Mouse (Mus musculus): ENCODE measurements around the gene Ccdc12. TPM values are rescaled to one million over a fixed set of nuclear protein-coding genes. Genes with fewer than 3 reads are reported as not detected.
A peak's percentile ranks its signal among the peaks of the same experiment; 100 is the strongest.

Ccdc12 gene
- 147 and 150 TPM in 2 replicates for polyA plus RNA-seq (2014; fragmentation: Nextera tagmentation; extraction: Ambion mirVana)

DNA sequence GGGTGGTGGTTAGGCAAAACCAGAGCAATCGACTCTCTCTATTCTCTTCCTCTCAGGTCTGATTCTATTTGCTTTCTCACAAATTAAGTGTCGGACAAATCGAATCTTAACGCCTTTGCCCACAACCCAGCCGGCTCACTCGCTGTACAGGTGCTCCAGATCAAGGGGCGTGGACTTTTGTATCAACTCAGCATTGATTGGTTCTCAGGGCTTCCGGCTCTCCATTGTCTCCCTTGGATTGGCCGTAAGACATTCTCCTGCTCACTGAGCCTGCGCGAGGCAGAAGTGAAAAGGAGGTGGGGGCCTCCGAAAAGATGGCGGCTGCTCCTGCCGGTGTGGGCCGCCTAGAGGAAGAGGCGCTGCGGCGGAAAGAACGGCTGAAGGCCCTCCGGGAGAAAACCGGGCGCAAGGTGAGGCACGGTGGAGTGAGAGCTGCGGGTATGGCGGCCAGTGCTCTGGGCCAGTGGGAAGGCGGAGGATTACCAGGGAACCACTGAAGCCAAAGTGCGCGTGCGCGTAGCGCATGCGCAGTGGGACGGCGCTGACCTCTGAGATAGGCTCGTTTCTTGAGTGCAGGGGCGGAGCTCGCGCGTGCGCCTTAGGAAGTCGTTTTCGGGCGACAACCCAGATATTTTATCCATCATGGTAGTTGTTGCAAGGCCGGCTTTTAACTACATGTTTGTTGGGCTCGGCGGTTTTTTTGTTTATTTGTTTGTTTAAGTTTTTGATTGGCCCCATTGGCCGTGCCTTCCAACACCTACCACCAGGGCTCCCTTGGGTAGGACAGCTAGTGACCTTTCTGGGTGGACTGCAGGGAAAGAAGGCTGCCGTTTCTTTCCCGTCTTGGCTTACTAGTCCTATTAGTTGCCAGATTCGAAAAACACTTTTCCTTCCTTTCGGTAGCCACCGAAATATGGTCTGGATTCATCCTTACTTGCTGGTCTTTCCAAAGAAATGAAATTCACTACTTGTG is at the start of gene Ccdc12:
Gene Ccdc12 (plus strand): TSS at position 255 of the 973 bp plus-strand sequence.
- Histone ChIP-seq H3K27ac (replicated peaks; ENCODE audit: low read depth, low read length) (peak within 1 kb of the TSS; percentile 68), H3K36me3 (ENCODE audit: control insufficient read depth, insufficient read depth, low read length) (peaks cover 3% of the 10 kb centered on the region; the same call in 1 of the 2 replicates), H3K4me1 (ENCODE audit: control insufficient read depth, insufficient read depth, low read length) (peaks cover 13% of the 10 kb centered on the region), H3K4me3 (ENCODE audit: low read depth, low read length) (peak within 1 kb of the TSS; percentile 62), H3K9ac (ENCODE audit: low read length) (peak within 1 kb of the TSS; percentile 81), H3K9me3 (ENCODE audit: control insufficient read depth, low read length) (no peaks in the 10 kb centered on the region), H3K4me2 (ENCODE audit: low read depth, severe bottlenecking) (peak within 1 kb of the TSS; percentile 46), H3K27me3 (ENCODE audit: control insufficient read depth, insufficient read depth, low read length) (peaks cover 23% of the 10 kb centered on the region)
- DNase-seq (ENCODE audit: low spot score) (peak; percentile 94), ATAC-seq (ENCODE audit: insufficient number of reproducible peaks, low FRiP score, low TSS enrichment, low read depth) (peak; percentile 92)
- under 1% methylated on average over 52 of the region's 52 CpGs for WGBS

DNA sequence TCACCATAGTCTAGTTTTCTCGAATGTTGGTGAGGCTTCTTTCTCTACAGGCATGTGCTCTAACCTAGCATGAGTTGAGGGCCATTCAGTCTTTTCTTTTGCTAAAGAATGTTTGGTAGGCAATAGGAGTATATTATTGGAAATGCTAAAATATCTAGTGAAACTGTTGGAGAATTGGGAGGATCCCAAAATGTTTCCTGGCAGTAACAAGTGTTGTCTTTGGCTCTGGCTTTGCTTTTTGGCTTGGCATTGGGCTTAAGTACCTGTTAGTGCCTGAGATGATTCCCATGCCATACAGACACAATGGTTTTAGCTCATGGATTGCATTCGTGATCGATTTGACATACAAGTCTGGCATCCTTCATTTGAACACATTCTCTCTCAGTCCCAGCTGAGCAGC is 44.8 kb upstream of the Ccdc12 start:
- Histone ChIP-seq H3K4me2 (ENCODE audit: low read depth, severe bottlenecking) (no peak overlapping the region), H3K27me3 (ENCODE audit: control insufficient read depth, insufficient read depth, low read length) (no peaks in the 10 kb centered on the region), H3K27ac (replicated peaks; ENCODE audit: low read depth, low read length) (no peak overlapping the region), H3K4me3 (ENCODE audit: low read depth, low read length) (no peak overlapping the region), H3K4me1 (ENCODE audit: control insufficient read depth, insufficient read depth, low read length) (no peaks in the 10 kb centered on the region), H3K36me3 (ENCODE audit: control insufficient read depth, insufficient read depth, low read length) (peaks cover 5% of the 10 kb centered on the region; the same call in 1 of the 2 replicates), H3K9me3 (ENCODE audit: control insufficient read depth, low read length) (no peaks in the 10 kb centered on the region), H3K9ac (ENCODE audit: low read length) (no peak overlapping the region)
- WGBS = 90% methylated on average over 3 of the region's 3 CpGs
- ATAC-seq (ENCODE audit: insufficient number of reproducible peaks, low FRiP score, low TSS enrichment, low read depth) (no peak), DNase-seq (ENCODE audit: low spot score) (no peak)

DNA sequence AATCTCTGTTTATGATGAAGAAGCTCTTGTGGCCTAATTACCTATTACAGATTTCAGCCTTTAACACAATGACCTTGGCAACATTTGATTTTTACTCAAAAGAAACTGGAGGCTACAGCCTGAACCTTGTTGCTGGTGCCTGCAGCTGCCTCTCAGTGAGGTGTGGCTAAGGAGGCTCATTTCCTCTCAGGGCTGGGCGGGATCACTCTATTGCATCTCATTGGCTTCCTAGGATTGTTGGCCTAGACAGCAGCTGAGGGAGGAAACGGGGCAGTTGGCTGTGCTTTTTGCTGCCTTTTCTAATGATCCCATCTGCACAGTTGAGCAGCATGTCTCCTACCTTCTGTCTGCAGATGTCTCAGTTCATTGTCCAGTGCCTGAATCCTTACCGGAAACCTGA is 39.2 kb upstream of the Ccdc12 start:
- Histone ChIP-seq H3K27ac (replicated peaks; ENCODE audit: low read depth, low read length) (no peak overlapping the region), H3K4me1 (ENCODE audit: control insufficient read depth, insufficient read depth, low read length) (no peaks in the 10 kb centered on the region), H3K4me3 (ENCODE audit: low read depth, low read length) (no peak overlapping the region), H3K9ac (ENCODE audit: low read length) (no peak overlapping the region), H3K9me3 (ENCODE audit: control insufficient read depth, low read length) (no peaks in the 10 kb centered on the region), H3K27me3 (ENCODE audit: control insufficient read depth, insufficient read depth, low read length) (no peaks in the 10 kb centered on the region), H3K36me3 (ENCODE audit: control insufficient read depth, insufficient read depth, low read length) (peaks cover 22% of the 10 kb centered on the region), H3K4me2 (ENCODE audit: low read depth, severe bottlenecking) (no peak overlapping the region)
- ATAC-seq (ENCODE audit: insufficient number of reproducible peaks, low FRiP score, low TSS enrichment, low read depth) (no peak), DNase-seq (ENCODE audit: low spot score) (no peak)
- WGBS = 82% methylated on average over 3 of the region's 3 CpGs

- Histone ChIP-seq H3K4me2 (ENCODE audit: low read depth, severe bottlenecking) (no peak overlapping the region), H3K9ac (ENCODE audit: low read length) (no peak overlapping the region), H3K4me1 (ENCODE audit: control insufficient read depth, insufficient read depth, low read length) (peaks cover 8% of the 10 kb centered on the region; the same call in 1 of the 2 replicates), H3K27ac (replicated peaks; ENCODE audit: low read depth, low read length) (no peak overlapping the region), H3K27me3 (ENCODE audit: control insufficient read depth, insufficient read depth, low read length) (no peaks in the 10 kb centered on the region), H3K9me3 (ENCODE audit: control insufficient read depth, low read length) (no peaks in the 10 kb centered on the region), H3K36me3 (ENCODE audit: control insufficient read depth, insufficient read depth, low read length) (peaks cover 23% of the 10 kb centered on the region), H3K4me3 (ENCODE audit: low read depth, low read length) (no peak overlapping the region)
- ATAC-seq (ENCODE audit: insufficient number of reproducible peaks, low FRiP score, low TSS enrichment, low read depth) = no peak
- 90% methylated on average over 7 of the region's 7 CpGs for WGBS
- DNase-seq (ENCODE audit: low spot score) = no peak
Observed at GRCm38 (mm10) chr9:110620180-110620579, 36.1 kb upstream of the Ccdc12 start.

GRCm38 (mm10) chr9:110620685-110621084 is 35.6 kb upstream of the Ccdc12 start:
- DNase-seq (ENCODE audit: low spot score) (no peak), ATAC-seq (ENCODE audit: insufficient number of reproducible peaks, low FRiP score, low TSS enrichment, low read depth) (no peak)
- Histone ChIP-seq H3K4me1 (ENCODE audit: control insufficient read depth, insufficient read depth, low read length) (peaks cover 9% of the 10 kb centered on the region; the same call in 1 of the 2 replicates), H3K9ac (ENCODE audit: low read length) (no peak overlapping the region), H3K4me2 (ENCODE audit: low read depth, severe bottlenecking) (no peak overlapping the region), H3K4me3 (ENCODE audit: low read depth, low read length) (no peak overlapping the region), H3K9me3 (ENCODE audit: control insufficient read depth, low read length) (no peaks in the 10 kb centered on the region), H3K27ac (replicated peaks; ENCODE audit: low read depth, low read length) (no peak overlapping the region), H3K36me3 (ENCODE audit: control insufficient read depth, insufficient read depth, low read length) (peaks cover 23% of the 10 kb centered on the region), H3K27me3 (ENCODE audit: control insufficient read depth, insufficient read depth, low read length) (no peaks in the 10 kb centered on the region)
- 97% methylated on average over 7 of the region's 7 CpGs for WGBS

- no peak overlapping the region for H3K4me3 ChIP-seq (ENCODE audit: low read depth, low read length)
- DNase-seq (ENCODE audit: low spot score) (no peak), ATAC-seq (ENCODE audit: insufficient number of reproducible peaks, low FRiP score, low TSS enrichment, low read depth) (no peak)
- H3K9me3 ChIP-seq (ENCODE audit: control insufficient read depth, low read length) = no peaks in the 10 kb centered on the region
- peaks cover 9% of the 10 kb centered on the region; the same call in 1 of the 2 replicates for H3K4me1 ChIP-seq (ENCODE audit: control insufficient read depth, insufficient read depth, low read length)
- H3K27ac ChIP-seq (replicated peaks; ENCODE audit: low read depth, low read length) = no peak overlapping the region
- WGBS = 88% methylated on average over 12 of the region's 12 CpGs
- H3K9ac ChIP-seq (ENCODE audit: low read length) = no peak overlapping the region
- no peak overlapping the region for H3K4me2 ChIP-seq (ENCODE audit: low read depth, severe bottlenecking)
- peaks cover 18% of the 10 kb centered on the region for H3K36me3 ChIP-seq (ENCODE audit: control insufficient read depth, insufficient read depth, low read length)
- H3K27me3 ChIP-seq (ENCODE audit: control insufficient read depth, insufficient read depth, low read length) = no peaks in the 10 kb centered on the region
Observed at GRCm38 (mm10) chr9:110622621-110623219, 33.6 kb upstream of the Ccdc12 start.

GRCm38 (mm10) chr9:110623416-110624195 is 32.7 kb upstream of the Ccdc12 start:
- Histone ChIP-seq H3K9ac (ENCODE audit: low read length) (peak overlapping the region; percentile 68), H3K36me3 (ENCODE audit: control insufficient read depth, insufficient read depth, low read length) (peaks cover 12% of the 10 kb centered on the region), H3K27me3 (ENCODE audit: control insufficient read depth, insufficient read depth, low read length) (no peaks in the 10 kb centered on the region), H3K4me2 (ENCODE audit: low read depth, severe bottlenecking) (peak overlapping the region; percentile 97), H3K4me1 (ENCODE audit: control insufficient read depth, insufficient read depth, low read length) (peaks cover 9% of the 10 kb centered on the region; the same call in 1 of the 2 replicates), H3K27ac (replicated peaks; ENCODE audit: low read depth, low read length) (no peak overlapping the region; the same call in 1 of the 2 replicates), H3K4me3 (ENCODE audit: low read depth, low read length) (peak overlapping the region; percentile 50), H3K9me3 (ENCODE audit: control insufficient read depth, low read length) (no peaks in the 10 kb centered on the region)
- ATAC-seq (ENCODE audit: insufficient number of reproducible peaks, low FRiP score, low TSS enrichment, low read depth) = no peak; the same call in 1 of the 2 replicates
- no peak for DNase-seq (ENCODE audit: low spot score)
- 34% methylated on average over 8 of the region's 8 CpGs for WGBS
